Mouse (Mus musculus): ENCODE measurements at regions not wholly inside any gene's neighbourhood (a gene's known extent, or its start where the extent isn't known, plus 50 kb on each side); places are given as distances from the start of the nearest gene placed in this dataset.

- no peak for TF ChIP-seq CTCF (IDR thresholded peaks at IDR 0.05; ENCODE audit: low read depth, low read length)
- TF ChIP-seq POLR2A (IDR thresholded peaks at IDR 0.05; ENCODE audit: extremely low read depth, insufficient read depth, low read length), result no peak
Measured at GRCm38 (mm10) chr16:95780431-95780830, 78.6 kb downstream of the Ets2 start.
